Mouse (Mus musculus): Measurements from ENCODE around the gene Fam192a. TPM values are rescaled to one million over a fixed set of nuclear protein-coding genes. Genes with fewer than 3 reads are reported as not detected.

The Fam192a gene
- total RNA-seq, 2 experiments from 2014 or later, result 21.1 to 25.2 TPM

- no peak for DNase-seq
- intact Hi-C loops (cut with DNase I; ENCODE audit: low total_unique reads), result no loop called here
These were observed 19.8 kb downstream of the Fam192a start for GRCm38 (mm10) chr8:94581820-94582483.

- no peak for DNase-seq
- intact Hi-C loops (cut with DNase I; ENCODE audit: low total_unique reads), result no loop called here
These were observed 26.6 kb downstream of the Fam192a start for GRCm38 (mm10) chr8:94575148-94575547.

- intact Hi-C loops (cut with DNase I; ENCODE audit: low total_unique reads), result no loop called here
- no peak for DNase-seq
These were observed 27.5 kb downstream of the Fam192a start for GRCm38 (mm10) chr8:94574159-94574907.

GRCm38 (mm10) chr8:94571896-94572295, 29.9 kb downstream of the Fam192a start:
- no peak for DNase-seq

GRCm38 (mm10) chr8:94569419-94569818, 32.4 kb downstream of the Fam192a start:
- no peak for DNase-seq
- intact Hi-C loops (cut with DNase I; ENCODE audit: low total_unique reads), result no loop called here

More at GRCm38 (mm10) chr8:94571896-94572295, 29.9 kb downstream of the Fam192a start:
- intact Hi-C loops (cut with DNase I; ENCODE audit: low total_unique reads), result no loop called here

GRCm38 (mm10) chr8:94568098-94568497, 33.7 kb downstream of the Fam192a start:
- intact Hi-C loops (cut with DNase I; ENCODE audit: low total_unique reads), result no loop called here
- DNase-seq, result no peak

GRCm38 (mm10) chr8:94567159-94567849, 34.5 kb downstream of the Fam192a start:
- no peak for DNase-seq
- intact Hi-C loops (cut with DNase I; ENCODE audit: low total_unique reads), result no loop called here

- intact Hi-C loops (cut with DNase I; ENCODE audit: low total_unique reads), result no loop called here
- no peak for DNase-seq
These were observed 35.2 kb downstream of the Fam192a start for GRCm38 (mm10) chr8:94566446-94567158.

- intact Hi-C loops (cut with DNase I; ENCODE audit: low total_unique reads), result no loop called here
- no peak for DNase-seq
These were observed 35.8 kb downstream of the Fam192a start for GRCm38 (mm10) chr8:94566033-94566432.

GRCm38 (mm10) chr8:94564421-94564820, 37.4 kb downstream of the Fam192a start:
- DNase-seq, result no peak
- intact Hi-C loops (cut with DNase I; ENCODE audit: low total_unique reads), result no loop called here

- no peak for DNase-seq
- intact Hi-C loops (cut with DNase I; ENCODE audit: low total_unique reads), result no loop called here
These were observed 40.5 kb downstream of the Fam192a start for GRCm38 (mm10) chr8:94561256-94561655.

GRCm38 (mm10) chr8:94557281-94557680, 44.5 kb downstream of the Fam192a start:
- no peak for DNase-seq
- intact Hi-C loops (cut with DNase I; ENCODE audit: low total_unique reads), result no loop called here

GRCm38 (mm10) chr8:94552696-94553095, 49.1 kb downstream of the Fam192a start:
- DNase-seq, result no peak
- intact Hi-C loops (cut with DNase I; ENCODE audit: low total_unique reads), result no loop called here

GRCm38 (mm10) chr8:94551471-94552422, 50.0 kb downstream of the Fam192a start:
- DNase-seq, result no peak
- intact Hi-C loops (cut with DNase I; ENCODE audit: low total_unique reads), result no loop called here

- intact Hi-C loops (cut with DNase I; ENCODE audit: low total_unique reads), result no loop called here
- no peak for DNase-seq
These were observed 51.8 kb downstream of the Fam192a start for GRCm38 (mm10) chr8:94549998-94550397.

GRCm38 (mm10) chr8:94549482-94549881, 52.3 kb downstream of the Fam192a start:
- intact Hi-C loops (cut with DNase I; ENCODE audit: low total_unique reads), result no loop called here
- no peak for DNase-seq

- intact Hi-C loops (cut with DNase I; ENCODE audit: low total_unique reads), result no loop called here
- no peak for DNase-seq
These were observed 52.8 kb downstream of the Fam192a start for GRCm38 (mm10) chr8:94549041-94549440.

- intact Hi-C loops (cut with DNase I; ENCODE audit: low total_unique reads), result no loop called here
- no peak for DNase-seq
These were observed 57.8 kb downstream of the Fam192a start for GRCm38 (mm10) chr8:94543981-94544380.

All from gastrocnemius, postnatal 14 days (tissue).